Mouse (Mus musculus) megakaryocyte-erythroid progenitor cell, adult 5-6 weeks (primary cell): Measurements from ENCODE around the gene Capn5. TPM values are rescaled to one million over a fixed set of nuclear protein-coding genes. Genes with fewer than 3 reads are reported as not detected.

Experiments
- ATAC-seq: replicated peaks from 2 replicates; pipeline ENCODE4 v1.8.0; 2016; ENCODE audit warnings: mild to moderate bottlenecking, inconsistent platforms; ENCODE audit not compliant: severe bottlenecking, poor library complexity, low FRiP score, low TSS enrichment
- total RNA-seq, 2 experiments: library from RNA; stranded (forward) in 1 of 2; stranded (reverse) in 1 of 2; fragments of 200-1000, 215-1000 nt in 1 of 2; fragments of >200 nt in 1 of 2; fragmentation: Nextera tagmentation in 1 of 2; gene quantifications; 2 replicates each; pipeline ENCODE4 v1.2.3; 2014 to 2017

Capn5 gene
- total RNA-seq (2014; fragmentation: Nextera tagmentation): 7.5 and 8.3 TPM in 2 replicates
- total RNA-seq (2017): 5.6 and 5.9 TPM in 2 replicates

DNA sequence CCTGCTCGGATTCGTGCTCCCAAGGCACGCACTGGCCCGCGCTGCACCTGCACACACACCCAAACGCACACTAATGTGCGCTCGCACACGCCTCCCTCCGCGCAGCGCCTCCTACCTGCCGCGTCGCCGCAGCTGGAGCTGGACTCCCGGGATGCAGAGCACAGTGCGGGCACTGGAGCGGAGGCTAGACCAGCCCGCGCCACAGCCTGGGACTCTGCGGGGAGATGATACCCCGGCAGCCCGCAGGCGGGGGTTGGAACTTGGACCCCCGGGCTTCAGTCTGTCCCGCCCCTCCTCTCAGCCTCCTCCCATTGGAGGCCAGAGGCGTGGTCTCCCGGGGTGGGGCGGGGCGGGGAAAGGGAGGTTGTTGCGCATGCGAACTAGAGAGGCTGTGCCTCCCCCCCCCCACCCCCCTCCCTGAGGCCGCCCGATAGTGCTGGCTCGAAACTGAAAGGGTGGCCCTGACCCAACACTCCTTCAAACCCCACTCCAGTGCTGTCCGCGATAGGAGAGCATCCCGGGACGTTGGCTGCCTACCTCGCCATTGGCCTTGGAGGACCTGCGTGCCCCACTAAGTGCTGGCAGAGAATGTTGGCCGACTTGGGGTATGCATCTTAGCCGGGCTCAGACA, at the start of gene Capn5:
Capn5 (minus strand) TSS at position 346 of the 631 bp plus-strand sequence.
- ATAC-seq: peak; percentile 62

DNA sequence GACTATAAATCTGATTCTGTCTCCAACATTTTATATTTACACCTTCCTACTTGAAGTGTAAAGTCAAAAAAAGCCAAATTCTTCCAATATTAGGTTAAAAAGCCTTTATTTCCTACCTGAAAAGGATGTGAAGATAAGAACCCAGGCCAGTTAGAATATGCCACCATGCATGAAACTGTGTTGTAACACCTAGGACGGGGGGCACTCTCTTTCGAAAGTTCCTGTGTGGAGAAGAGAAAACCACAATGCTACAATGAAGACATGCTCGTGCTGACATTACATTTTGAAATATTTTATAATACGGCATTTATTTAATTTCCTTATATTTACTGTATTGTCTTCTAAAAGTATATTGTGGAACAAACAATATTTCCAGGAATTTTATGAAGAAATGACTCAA, 45.7 kb upstream of the Capn5 start:
- no peak for ATAC-seq

DNA sequence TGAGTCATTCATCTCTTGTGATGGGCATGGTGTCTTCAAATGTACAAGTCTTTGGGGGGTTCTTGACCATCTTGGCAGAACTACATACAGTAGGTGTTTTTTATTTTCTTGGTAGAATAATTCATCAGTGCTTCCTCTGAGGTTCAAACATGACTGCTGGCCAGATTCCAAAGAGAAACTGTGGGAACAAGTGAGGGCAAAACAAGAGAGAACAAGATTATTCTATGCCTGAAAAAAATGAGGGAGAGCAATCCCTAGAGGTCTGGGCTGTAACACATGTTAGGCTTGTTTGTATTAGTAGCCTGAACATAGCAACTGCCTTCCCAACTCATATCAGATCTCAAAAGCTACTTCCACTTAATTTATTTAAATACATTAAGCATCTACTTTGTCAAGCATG, 38.6 kb upstream of the Capn5 start:
- no peak for ATAC-seq

DNA sequence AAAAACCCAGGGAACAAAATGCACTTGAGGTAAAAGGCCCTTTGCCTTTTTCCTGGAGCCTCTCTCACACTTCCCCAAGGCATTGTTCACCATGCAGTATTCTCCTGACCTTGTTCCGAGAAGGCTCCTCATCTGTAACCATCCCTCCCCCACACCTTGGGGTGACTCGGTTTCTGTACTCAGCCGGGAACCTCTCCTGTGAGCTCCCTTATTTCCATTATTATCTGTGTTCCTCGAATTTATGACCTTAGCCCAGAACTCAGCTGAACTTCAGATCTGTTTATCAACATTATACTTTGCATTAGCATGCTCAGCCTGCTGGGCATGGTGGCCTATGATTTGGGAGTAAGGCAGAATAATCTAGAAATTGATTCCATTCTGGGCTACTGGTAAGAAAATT, 24.9 kb upstream of the Capn5 start:
- no peak for ATAC-seq

DNA sequence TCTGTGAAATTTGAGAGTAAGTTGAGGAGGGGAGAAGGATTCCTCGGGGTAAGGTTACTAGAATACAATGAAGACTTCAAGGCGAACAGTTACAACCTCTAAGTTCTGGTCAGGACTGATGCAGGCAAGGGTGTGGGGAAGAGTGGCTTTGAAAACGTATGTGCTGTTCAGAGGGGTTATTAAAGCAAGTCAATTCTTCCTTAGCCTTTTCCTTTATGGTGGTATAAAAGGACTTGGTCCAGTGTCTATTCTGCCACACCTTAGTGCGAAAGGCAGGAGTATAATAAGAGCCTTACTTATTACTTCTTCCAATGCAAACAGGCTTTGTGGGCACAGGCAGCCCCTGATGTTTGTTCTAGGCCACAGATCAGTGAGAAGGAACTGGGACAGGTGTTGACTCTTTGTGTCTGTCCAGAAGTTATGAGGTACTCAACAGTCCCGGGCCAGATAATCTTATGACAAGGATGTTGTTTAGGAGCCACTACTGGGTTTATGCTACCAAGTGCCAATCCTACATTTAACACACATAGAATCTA, 23.5 kb upstream of the Capn5 start:
- ATAC-seq: no peak

DNA sequence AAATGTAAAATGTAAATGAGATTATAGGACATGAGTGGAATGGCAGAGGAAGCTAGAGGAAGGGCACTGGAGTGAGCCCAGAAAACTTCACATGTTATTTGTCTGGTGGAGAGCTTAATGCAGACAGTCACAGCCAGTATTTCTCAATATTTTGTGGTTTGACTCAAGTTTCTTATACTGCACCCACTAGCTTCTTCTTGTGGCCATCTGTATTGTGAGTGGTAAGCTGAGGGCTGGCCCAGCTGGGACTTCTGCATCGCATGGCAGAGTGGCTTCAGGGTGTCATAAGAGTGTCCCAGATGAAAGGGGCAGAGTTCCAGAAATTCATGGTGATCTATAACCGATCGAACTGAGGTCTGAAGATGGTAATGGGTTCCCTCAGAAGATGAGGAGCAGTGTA, 22.3 kb upstream of the Capn5 start:
- ATAC-seq: no peak

DNA sequence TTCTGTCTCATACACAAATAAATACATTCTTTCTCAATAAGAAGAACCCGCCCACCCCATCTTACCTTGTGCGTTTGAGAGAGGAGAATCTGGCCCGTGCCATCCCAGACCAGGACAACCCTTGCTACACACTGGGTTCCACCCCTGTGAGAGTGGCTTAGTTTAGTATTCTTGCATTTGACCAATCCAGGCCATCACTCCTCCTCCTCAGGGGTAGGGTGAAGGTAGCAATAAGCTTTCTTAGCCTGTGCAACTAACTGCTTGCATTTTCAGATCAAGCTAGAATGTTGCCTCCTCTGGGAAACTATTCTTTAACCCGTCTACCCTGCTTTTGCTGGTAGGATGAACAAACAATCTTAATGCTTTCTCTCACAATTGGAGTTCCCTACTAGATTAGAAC, 21.3 kb upstream of the Capn5 start, which contains the start of gene B3gnt6:
B3gnt6 (minus strand) TSS at position 101 of the 400 bp plus-strand sequence.
- no peak for ATAC-seq

DNA sequence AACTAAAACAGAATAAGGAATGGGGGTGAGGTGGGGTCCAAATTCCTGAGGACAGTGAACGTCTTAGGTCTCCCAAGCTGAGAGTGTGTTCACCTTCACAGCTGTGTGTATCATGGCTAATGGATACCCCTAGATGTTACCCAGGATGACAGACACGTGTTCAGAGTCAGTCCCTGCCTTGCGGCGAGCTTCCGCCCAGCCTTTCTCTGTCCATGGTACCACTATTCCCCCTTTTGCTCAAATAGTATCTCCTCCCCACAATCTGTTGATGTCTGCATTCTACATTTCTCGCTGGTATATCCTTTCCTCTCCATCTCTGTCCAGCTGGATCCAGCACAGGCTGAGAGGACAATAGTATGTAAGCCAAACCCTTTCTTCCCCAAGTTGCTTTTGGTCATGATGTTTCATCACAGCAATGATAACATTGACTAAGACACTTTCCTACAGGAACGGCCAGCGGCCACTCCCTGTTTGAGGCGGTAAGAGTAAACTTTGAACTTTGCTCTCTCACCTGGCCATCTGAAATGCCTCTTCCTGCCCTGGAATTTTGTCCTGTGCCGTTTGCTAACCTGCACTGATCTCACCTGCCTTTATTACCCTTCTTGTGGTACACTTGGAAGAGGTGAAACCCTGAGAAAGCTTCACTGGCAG, 17.2 kb upstream of the Capn5 start:
- ATAC-seq: no peak

DNA sequence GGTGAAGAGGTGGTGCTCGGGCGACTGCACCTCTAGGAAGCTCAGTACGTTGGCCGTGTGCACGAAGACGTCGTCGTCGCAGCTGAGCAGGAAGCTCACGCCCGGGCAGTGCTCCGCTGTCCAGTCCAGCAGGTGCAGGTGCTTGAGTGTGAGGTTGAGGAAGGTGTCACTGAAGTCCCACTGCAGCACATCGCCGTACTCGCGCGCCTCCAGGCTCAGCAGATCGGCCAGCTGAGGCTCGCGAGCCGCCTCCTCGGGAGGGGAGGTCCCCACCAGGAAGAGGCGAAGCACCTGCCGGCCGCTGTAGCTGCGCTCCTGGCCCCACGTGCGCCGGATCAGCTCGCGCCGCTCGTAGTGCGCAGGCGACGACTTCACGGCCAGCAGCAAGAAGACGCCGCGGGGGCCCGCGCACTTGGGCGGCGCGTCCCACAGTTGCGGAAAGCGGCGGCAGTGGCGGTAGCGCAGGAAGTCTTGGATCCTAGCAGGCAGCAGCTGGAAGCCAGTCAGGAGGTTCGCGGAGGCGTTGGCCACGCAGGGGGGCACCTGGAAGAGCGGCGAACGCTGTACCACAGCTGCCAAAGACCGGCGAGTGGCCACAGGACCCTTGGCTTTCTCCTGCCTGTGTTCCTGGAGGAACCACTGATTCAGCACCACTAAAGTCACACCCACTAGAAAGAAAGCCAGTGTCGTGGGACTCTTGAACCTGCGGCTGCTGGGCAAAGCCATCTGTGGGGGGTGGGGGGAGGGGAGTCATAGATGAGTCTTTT, 16.1 kb upstream of the Capn5 start:
- peak; percentile 14; the same call in 1 of the 2 replicates for ATAC-seq

DNA sequence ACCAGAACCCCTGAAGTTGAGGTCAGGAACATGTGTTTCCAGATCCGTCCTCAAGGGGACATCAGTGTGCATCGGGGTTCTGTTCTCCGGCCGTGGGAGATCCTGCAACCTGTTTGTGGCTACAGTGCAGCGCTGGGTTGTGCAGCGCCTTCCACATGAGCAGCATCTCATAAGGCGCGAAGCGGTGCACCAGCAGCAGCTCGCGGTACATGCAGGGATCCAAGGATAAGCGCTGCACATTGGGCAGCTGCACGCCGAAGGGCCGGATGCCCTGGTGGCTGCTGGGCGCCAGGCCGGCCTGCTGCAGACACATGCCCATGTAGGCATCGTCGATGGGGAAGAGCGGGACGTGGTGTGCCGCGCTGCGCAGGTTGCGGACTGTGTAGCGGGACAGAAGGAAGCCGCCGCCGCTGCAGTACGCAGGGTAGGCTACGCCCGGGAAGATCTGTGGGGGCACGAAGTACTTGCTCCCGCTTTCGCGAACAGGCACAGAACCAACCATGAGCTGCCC, 15.5 kb upstream of the Capn5 start:
- ATAC-seq: peak; percentile 47

DNA sequence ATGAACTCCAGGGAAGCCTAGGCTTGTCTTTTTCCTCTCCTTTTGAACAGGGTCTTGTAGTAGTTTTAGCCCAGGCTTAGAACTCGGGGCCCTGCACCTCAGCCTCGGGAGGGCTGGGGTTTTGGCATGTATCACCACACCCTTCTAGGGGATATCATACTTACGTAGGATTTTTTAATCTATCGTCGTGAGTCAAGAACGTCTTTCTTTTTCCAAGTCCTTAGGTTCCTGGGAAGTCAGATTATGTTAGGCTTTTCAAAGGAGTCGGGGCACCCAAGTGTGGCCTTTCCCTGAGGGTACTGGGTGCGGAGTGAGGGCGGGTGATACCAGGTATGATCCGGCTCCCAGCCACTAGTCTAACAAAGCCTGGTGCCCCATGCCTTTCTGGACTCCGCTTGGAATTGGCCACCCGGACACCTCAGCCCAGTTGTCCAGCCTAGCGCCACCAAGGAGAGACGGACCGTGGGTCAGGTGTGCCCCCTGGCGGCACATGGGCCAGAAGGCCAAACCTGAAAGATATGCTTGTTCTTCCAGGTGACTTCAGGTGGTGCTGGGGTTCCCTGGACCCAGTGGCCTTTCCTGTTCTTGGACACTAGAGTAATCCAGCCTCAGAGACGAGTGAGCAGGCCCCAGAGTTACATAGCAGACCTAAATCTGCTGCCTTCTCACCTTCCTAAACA, 13.6 kb upstream of the Capn5 start:
- ATAC-seq: no peak

DNA sequence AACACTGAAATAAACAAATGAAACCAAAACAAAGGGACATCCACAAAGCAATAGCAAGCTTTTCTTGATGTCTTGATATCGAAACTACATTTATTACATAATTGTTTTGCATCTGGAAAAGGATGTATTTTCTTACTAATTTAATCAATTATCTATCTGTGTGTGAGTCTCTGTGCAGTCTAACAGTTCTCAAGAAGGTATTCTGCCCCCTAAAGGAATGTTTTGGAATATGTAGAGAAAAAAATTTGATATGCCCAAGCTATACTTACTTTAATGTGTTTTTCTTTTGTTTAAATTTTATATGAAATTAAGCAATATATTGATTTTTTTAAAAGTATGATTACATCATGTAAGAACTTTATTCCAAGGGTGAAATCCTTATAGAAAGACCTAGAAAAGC, 12.5 kb upstream of the Capn5 start:
- ATAC-seq: no peak

DNA sequence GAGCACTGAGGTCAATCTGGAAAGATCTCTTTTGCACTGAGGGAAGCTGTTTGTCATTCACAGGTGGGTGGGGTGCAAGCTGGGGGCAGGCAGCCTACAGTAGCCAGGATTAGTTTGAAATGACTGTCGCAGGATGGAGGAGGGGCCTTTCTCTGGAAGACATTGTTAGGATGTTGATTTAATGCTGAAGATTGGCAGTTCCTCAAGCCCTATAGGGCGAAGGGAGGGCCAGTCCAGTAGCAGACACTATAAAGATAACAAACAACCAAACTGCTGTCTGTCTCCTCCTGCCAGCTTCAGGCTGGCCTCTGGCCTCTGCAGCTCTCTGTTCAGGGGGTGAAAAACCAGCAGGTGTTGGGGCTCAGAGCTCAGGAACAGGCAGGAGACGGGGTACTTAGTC, 11.7 kb upstream of the Capn5 start:
- peak; percentile 26 for ATAC-seq

DNA sequence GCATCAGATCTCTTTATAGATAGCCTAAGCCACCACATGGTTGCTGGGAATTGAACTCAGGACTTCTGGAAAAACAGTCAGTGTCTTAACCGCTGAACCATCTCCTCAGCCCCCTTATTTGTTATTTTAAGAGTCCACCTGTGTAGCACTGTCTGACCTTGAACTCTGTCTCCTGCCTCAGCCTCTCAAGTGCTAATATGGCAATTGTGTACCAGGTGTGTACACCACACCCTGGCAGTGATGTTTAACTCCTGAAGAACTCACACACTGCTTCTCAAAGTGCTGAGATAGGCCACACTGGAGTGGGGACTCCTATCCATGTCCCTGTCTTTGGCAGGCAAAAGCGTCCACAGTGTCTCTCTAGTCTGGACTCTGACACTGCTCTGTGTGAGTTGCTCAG, 10.6 kb upstream of the Capn5 start:
- ATAC-seq: no peak

DNA sequence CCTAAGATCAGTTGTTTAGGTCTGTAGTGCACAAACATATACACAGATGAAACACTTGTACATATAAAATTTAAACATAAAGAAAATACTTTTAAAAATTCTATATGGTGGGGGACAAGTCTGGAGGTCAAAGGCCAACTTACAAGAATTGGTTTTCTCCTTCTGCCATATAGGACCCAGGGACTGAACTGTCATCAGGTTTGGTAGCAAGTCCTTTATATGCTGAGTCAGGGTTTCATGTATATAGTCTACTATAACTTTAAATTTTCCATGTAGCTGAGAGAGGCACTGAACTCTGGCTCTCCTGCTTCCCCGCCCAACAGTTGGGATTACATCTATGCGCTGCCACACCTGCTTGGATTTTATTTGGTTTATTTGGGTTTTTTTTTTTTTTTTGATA, 10.2 kb upstream of the Capn5 start:
- no peak for ATAC-seq

DNA sequence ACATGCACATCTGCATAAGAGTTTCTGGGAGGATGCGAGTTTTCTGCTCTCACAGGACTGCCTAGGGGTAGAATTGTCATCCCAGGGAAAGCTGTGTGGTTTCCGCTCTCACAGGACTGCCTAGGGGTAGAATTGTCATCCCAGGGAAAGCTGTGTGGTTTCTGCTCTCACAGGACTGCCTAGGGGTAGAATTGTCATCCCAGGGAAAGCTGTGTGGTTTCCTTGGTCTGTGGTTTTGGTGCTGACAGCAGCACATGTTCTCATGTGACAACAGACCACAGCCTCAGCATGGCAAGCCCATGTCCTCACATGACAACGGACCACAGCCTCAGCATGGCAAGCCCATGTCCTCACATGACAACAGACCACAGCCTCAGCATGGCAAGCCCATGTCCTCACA, 9.3 kb upstream of the Capn5 start:
- ATAC-seq: peak; percentile 24; the same call in 1 of the 2 replicates

DNA sequence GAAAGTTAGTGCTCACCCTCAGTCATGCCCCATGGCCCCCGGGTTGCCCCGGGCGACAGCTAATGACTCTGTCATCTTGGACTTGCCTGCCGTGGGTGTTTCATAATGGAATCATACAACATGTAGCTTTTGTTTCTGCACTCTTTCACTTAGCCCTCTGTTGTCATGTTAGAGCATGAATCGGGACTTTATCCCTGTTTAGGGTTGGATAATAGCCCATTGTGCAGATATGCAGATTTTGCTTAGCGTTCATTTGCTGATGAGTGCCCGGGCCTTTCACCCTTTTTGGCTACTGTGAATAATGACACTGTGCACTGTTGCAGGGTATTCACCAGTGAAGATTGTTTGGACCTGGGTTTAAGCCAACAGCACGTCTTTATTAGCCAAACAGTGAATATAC, 8.6 kb upstream of the Capn5 start:
- no peak for ATAC-seq

DNA sequence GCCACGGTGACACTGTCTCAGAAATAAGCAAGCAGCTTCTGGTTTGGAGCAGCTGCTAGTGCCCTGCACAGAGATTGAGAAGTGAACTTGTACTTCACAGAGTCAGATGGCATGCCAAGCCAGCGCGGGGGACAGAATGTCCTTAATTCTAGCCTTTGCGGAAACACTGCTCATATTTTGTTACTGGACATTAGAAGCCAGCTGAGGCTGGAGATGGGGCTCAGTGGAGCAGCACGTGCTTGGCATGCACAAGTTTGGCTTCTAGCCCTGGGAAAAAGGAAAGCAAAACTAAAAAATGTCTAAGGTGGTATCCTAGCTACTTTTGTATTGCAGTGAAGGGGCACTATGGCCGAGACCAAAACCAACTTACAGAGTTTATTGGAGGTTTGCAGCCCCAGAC, 7.3 kb upstream of the Capn5 start:
- no peak for ATAC-seq

DNA sequence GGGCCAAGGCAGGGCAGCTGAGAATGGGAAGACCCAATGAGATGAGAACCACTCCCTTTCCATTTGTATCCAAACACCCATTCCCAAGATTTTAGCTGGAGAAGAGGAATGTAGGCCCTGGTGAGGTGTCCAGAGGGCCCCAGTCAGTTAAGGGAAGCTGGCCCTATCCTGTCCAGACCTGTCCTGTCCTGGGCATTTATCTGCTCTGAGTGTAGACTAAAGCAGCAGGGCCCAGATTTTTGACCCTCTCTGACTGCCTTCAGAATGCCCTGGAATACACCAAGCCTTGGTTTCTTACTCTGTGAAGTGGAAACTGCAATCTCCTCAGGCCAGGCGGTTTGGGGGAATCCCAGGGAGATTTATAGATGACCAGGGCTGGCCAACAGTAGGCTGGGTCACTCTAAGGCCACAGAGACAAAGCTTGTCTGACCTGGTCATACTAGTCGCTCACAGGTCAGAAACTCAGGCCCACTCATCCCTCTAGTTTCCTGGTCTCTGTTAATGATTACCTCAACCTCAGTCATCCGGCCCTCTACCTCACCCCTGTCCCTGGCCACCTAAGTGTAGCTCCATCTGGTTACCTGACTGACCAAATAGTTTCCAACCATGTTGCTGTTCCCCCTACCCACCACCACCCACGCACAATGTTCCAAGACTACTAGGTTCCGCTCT, 622 bp upstream of the Capn5 start:
- peak; percentile 8; the same call in 1 of the 2 replicates for ATAC-seq
